Mouse (Mus musculus) lung, embryonic 14.5 days (tissue): ENCODE results near the gene Olfml2b. TPM values are rescaled to one million over a fixed set of nuclear protein-coding genes. Genes with fewer than 3 reads are reported as not detected.

Source experiments
- ATAC-seq: fragments of 200-750 bp; cut with Nextera tagmentation; 2 replicates; pipeline ENCODE4 v1.8.0; 2017; ENCODE audit warnings: mild to moderate bottlenecking, moderate TSS enrichment, moderate library complexity; ENCODE audit not compliant: insufficient read depth
- DNase-seq: peaks from one replicate; pipeline ENCODE4 v3.0.0-alpha.2; 2015
- H3K27ac ChIP-seq: fragments of 300-500 bp; sonication (generic); 2 replicates; pipeline ENCODE4 v1.5.1; 2014; ENCODE audit warnings: low read depth, mild to moderate bottlenecking, moderate library complexity
- H3K27me3 ChIP-seq: fragments of 300-500 bp; sonication (generic); 2 replicates; pipeline ENCODE4 v1.6.1; 2014; ENCODE audit warnings: low read length, control low read depth; ENCODE audit not compliant: insufficient read depth
- H3K36me3 ChIP-seq: fragments of 300-500 bp; sonication (generic); 2 replicates; pipeline ENCODE4 v1.6.1; 2014; ENCODE audit warnings: control low read depth; ENCODE audit not compliant: insufficient read depth
- H3K4me1 ChIP-seq: fragments of 300-500 bp; sonication (generic); 2 replicates; pipeline ENCODE4 v1.6.1; 2014; ENCODE audit warnings: antibody characterized with exemption, control low read depth; ENCODE audit not compliant: insufficient read depth
- H3K4me2 ChIP-seq: fragments of 300-500 bp; sonication (generic); 2 replicates; pipeline ENCODE4 v1.6.1; 2014; ENCODE audit warnings: mild to moderate bottlenecking
- H3K4me3 ChIP-seq: fragments of 300-500 bp; sonication (generic); 2 replicates; pipeline ENCODE4 v1.5.1; 2014; ENCODE audit warnings: low read depth, low read length
- H3K9ac ChIP-seq: fragments of 300-500 bp; sonication (generic); 2 replicates; pipeline ENCODE4 v1.6.1; 2014
- H3K9me3 ChIP-seq: fragments of 300-500 bp; sonication (generic); 2 replicates; pipeline ENCODE4 v1.6.1; 2016; ENCODE audit warnings: low read depth, low read length, control low read depth
- CTCF ChIP-seq: IDR thresholded peaks from 2 replicates; pipeline ENCODE4 v1.5.1; 2016; ENCODE audit warnings: antibody characterized with exemption, low read depth
- WGBS: fragments of 180-500 bp; shearing (Covaris S2); extraction: QIAGEN DNeasy Blood & Tissue Kit; methylation state at CpG from one replicate; pipeline ENCODE4 v1.1.7; 2014; 5-methylcytosine and 5-hydroxymethylcytosine counted together
- polyA plus RNA-seq: library from polyadenylated mRNA; unstranded; fragments of >200 nt; fragmentation: Nextera tagmentation; extraction: Ambion mirVana; gene quantifications from 2 replicates; pipeline ENCODE4 v1.2.1, GENCODE M21; 2014

Gene Olfml2b
- polyA plus RNA-seq, 1 experiment from 2014 or later = 18.8 TPM

GRCm38 (mm10) chr1:170678861-170679260, 34.5 kb downstream of the Olfml2b start:
- no peak for TF ChIP-seq CTCF
- Histone ChIP-seq H3K9me3 (no peaks in the 10 kb centered on the region), H3K27ac (no peak overlapping the region), H3K4me1 (no peaks in the 10 kb centered on the region), H3K27me3 (no peaks in the 10 kb centered on the region), H3K4me2 (no peak overlapping the region), H3K36me3 (no peaks in the 10 kb centered on the region), H3K4me3 (no peak overlapping the region), H3K9ac (no peak overlapping the region)
- DNase-seq = no peak
- WGBS = 76% methylated on average over 4 of the region's 4 CpGs
- ATAC-seq = no peak

- no peak overlapping the region for H3K4me2 ChIP-seq
- no peak overlapping the region for H3K9ac ChIP-seq
- ATAC-seq (no peak), DNase-seq (no peak)
- H3K27me3 ChIP-seq = no peaks in the 10 kb centered on the region
- TF ChIP-seq CTCF = no peak
- WGBS = 76% methylated on average over 2 of the region's 2 CpGs
- no peak overlapping the region for H3K27ac ChIP-seq
- no peaks in the 10 kb centered on the region for H3K36me3 ChIP-seq
- no peaks in the 10 kb centered on the region for H3K9me3 ChIP-seq
- no peak overlapping the region for H3K4me3 ChIP-seq
- H3K4me1 ChIP-seq = no peaks in the 10 kb centered on the region
These were observed 35.3 kb downstream of the Olfml2b start for GRCm38 (mm10) chr1:170679624-170680023.

GRCm38 (mm10) chr1:170683863-170684262, 39.5 kb downstream of the Olfml2b start:
- Histone ChIP-seq H3K27me3 (no peaks in the 10 kb centered on the region), H3K4me2 (no peak overlapping the region), H3K27ac (no peak overlapping the region), H3K4me1 (no peaks in the 10 kb centered on the region), H3K36me3 (no peaks in the 10 kb centered on the region), H3K4me3 (no peak overlapping the region), H3K9ac (no peak overlapping the region), H3K9me3 (no peaks in the 10 kb centered on the region)
- no peak for ATAC-seq
- WGBS = 78% methylated on average over 6 of the region's 6 CpGs
- no peak for TF ChIP-seq CTCF
- DNase-seq = no peak

GRCm38 (mm10) chr1:170689773-170690172, 45.4 kb downstream of the Olfml2b start:
- Histone ChIP-seq H3K9ac (no peak overlapping the region), H3K9me3 (no peaks in the 10 kb centered on the region), H3K4me2 (no peak overlapping the region), H3K4me3 (no peak overlapping the region), H3K4me1 (no peaks in the 10 kb centered on the region), H3K27ac (no peak overlapping the region), H3K36me3 (no peaks in the 10 kb centered on the region), H3K27me3 (no peaks in the 10 kb centered on the region)
- TF ChIP-seq CTCF = no peak
- WGBS = 89% methylated on average over 8 of the region's 8 CpGs
- ATAC-seq = no peak
- no peak for DNase-seq

- H3K27ac ChIP-seq = no peak overlapping the region
- no peak overlapping the region for H3K9ac ChIP-seq
- DNase-seq (peak; percentile 48), ATAC-seq (no peak)
- TF ChIP-seq CTCF = no peak
- H3K9me3 ChIP-seq = no peaks in the 10 kb centered on the region
- no peaks in the 10 kb centered on the region for H3K27me3 ChIP-seq
- H3K4me1 ChIP-seq = no peaks in the 10 kb centered on the region
- no peak overlapping the region for H3K4me2 ChIP-seq
- WGBS = 65% methylated on average over 5 of the region's 5 CpGs
- no peak overlapping the region for H3K4me3 ChIP-seq
- H3K36me3 ChIP-seq = no peaks in the 10 kb centered on the region
These were observed 47.0 kb downstream of the Olfml2b start for GRCm38 (mm10) chr1:170691301-170691700.

GRCm38 (mm10) chr1:170694821-170695291, 50.5 kb downstream of the Olfml2b start:
- DNase-seq = no peak
- TF ChIP-seq CTCF = no peak
- Histone ChIP-seq H3K4me1 (no peaks in the 10 kb centered on the region), H3K4me3 (no peak overlapping the region), H3K36me3 (no peaks in the 10 kb centered on the region), H3K27me3 (no peaks in the 10 kb centered on the region), H3K9ac (no peak overlapping the region), H3K9me3 (no peaks in the 10 kb centered on the region), H3K27ac (no peak overlapping the region), H3K4me2 (no peak overlapping the region)
- 42% methylated on average over 5 of the region's 5 CpGs for WGBS
- no peak for ATAC-seq

GRCm38 (mm10) chr1:170695326-170695725, 51.0 kb downstream of the Olfml2b start:
- DNase-seq (no peak), ATAC-seq (no peak)
- 76% methylated on average over 6 of the region's 6 CpGs for WGBS
- no peak overlapping the region for H3K4me3 ChIP-seq
- no peak overlapping the region for H3K4me2 ChIP-seq
- no peak for TF ChIP-seq CTCF
- no peaks in the 10 kb centered on the region for H3K27me3 ChIP-seq
- no peaks in the 10 kb centered on the region for H3K4me1 ChIP-seq
- no peaks in the 10 kb centered on the region for H3K36me3 ChIP-seq
- no peak overlapping the region for H3K9ac ChIP-seq
- no peak overlapping the region for H3K27ac ChIP-seq
- H3K9me3 ChIP-seq = no peaks in the 10 kb centered on the region

- no peaks in the 10 kb centered on the region for H3K4me1 ChIP-seq
- H3K4me2 ChIP-seq = no peak overlapping the region
- no peaks in the 10 kb centered on the region for H3K36me3 ChIP-seq
- no peak overlapping the region for H3K27ac ChIP-seq
- ATAC-seq (no peak), DNase-seq (no peak)
- no peaks in the 10 kb centered on the region for H3K27me3 ChIP-seq
- TF ChIP-seq CTCF = no peak
- H3K9me3 ChIP-seq = no peaks in the 10 kb centered on the region
- H3K4me3 ChIP-seq = no peak overlapping the region
- 91% methylated on average over 8 of the region's 8 CpGs for WGBS
- H3K9ac ChIP-seq = no peak overlapping the region
These were observed 52.7 kb downstream of the Olfml2b start for GRCm38 (mm10) chr1:170696996-170697395.
